Mouse (Mus musculus): Measurements from ENCODE around the gene Pofut1. TPM values are rescaled to one million over a fixed set of nuclear protein-coding genes. Genes with fewer than 3 reads are reported as not detected.
A peak's percentile ranks its signal among the peaks of the same experiment; 100 is the strongest.

The Pofut1 gene
- polyA plus RNA-seq, 1 experiment, result 27.5 TPM

DNA sequence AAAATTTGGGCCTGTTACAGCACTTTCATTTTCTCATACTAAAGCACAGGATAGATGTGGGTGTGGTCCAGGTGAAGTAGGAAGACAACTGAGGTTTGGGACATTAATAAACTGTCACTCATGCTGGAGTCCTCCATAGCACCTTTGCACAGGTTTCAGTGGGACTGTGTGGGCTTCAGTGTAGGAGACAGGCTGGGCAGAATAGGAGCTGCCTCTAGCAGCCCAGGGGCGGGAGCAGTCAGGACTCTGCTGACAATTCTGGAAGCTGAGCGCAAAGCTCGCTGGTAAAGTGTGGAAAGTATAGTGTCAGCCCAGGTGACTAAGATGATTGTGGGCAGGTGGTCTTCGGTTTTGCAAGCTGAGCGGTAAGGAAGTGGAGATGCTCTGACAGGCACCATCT lies 59.8 kb downstream of the Pofut1 start:
- Histone ChIP-seq H3K4me1 (ENCODE audit: control insufficient read depth, insufficient read depth, low read length) (peaks cover 25% of the 10 kb centered on the region), H3K27ac (ENCODE audit: insufficient read depth, low read depth, low read length) (no peak overlapping the region), H3K4me3 (ENCODE audit: insufficient read depth, low read length) (no peak overlapping the region)
- no peak for TF ChIP-seq POLR2A (IDR thresholded peaks at IDR 0.05; ENCODE audit: borderline replicate concordance, low read depth, low read length)
- no peak for TF ChIP-seq CTCF (IDR thresholded peaks at IDR 0.05; ENCODE audit: low read depth, low read length)

DNA sequence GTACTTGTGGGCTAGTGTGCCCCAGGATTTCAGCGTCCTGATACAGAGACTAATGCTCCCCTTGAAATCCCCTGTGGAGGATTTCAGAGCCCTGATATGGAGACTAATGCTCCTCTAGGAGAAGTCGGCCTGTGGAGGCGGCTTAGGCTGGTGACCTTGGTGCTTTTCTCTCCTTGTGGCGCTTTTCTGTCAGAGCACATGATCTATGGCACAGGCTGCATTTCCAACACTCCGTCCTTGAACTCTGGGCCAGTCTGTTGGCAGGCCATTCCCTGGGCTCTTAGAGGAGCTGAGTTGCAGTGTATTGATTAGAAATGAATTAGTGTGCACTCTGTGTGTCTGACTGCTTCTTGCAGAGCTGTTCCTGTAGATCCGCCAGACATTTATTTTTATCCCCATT lies 63.9 kb downstream of the Pofut1 start:
- no peaks in the 10 kb centered on the region for H3K4me1 ChIP-seq (ENCODE audit: control insufficient read depth, insufficient read depth, low read length)
- H3K4me3 ChIP-seq (ENCODE audit: insufficient read depth, low read length), result no peak overlapping the region
- TF ChIP-seq CTCF (IDR thresholded peaks at IDR 0.05; ENCODE audit: low read depth, low read length), result no peak
- TF ChIP-seq POLR2A (IDR thresholded peaks at IDR 0.05; ENCODE audit: borderline replicate concordance, low read depth, low read length), result no peak
- no peak overlapping the region for H3K27ac ChIP-seq (ENCODE audit: insufficient read depth, low read depth, low read length)

DNA sequence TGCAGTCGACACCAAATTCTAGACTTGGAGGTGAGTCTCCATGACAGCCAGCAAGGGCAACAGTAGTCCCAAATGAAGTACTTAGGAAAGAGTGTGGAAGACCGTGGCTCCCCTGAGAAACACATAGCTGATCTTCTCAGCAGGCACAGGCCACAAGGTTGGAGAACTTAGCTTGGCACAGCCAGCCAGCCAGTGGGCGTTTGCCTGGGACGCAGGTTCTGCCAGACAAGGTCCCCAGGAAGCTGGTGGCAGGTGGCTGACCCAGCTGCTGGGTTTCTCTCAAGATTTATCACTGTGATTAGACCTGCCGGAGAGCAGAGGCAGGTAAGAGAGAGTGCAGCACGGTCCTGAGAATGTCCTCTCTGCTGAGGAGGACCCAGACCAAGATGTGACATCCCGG lies 67.3 kb downstream of the Pofut1 start:
- no peak overlapping the region for H3K4me3 ChIP-seq (ENCODE audit: insufficient read depth, low read length)
- no peak overlapping the region for H3K27ac ChIP-seq (ENCODE audit: insufficient read depth, low read depth, low read length)
- H3K4me1 ChIP-seq (ENCODE audit: control insufficient read depth, insufficient read depth, low read length), result peaks cover 3% of the 10 kb centered on the region; the same call in 1 of the 2 replicates
- TF ChIP-seq POLR2A (IDR thresholded peaks at IDR 0.05; ENCODE audit: borderline replicate concordance, low read depth, low read length) (no peak), CTCF (IDR thresholded peaks at IDR 0.05; ENCODE audit: low read depth, low read length) (no peak)

DNA sequence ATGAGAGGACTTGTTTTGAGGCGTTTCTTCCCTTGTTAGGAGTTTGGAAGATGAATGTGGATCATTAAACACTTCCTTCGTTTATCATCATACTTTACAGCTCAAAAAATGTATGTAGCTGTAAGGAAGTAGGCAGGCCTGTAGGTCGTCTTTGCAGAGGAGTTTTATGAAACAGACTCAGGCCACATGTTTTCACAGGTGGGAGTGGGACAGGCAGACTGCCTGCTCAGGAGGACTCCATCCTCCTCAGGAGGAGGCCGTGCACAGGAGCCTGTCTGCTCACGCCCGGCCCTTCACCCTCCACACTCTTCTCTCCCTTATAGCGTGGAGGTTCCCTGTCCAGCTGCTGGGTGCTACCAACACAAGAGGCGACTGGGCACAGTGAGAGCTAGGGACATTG lies 67.8 kb downstream of the Pofut1 start:
- Histone ChIP-seq H3K4me3 (ENCODE audit: insufficient read depth, low read length) (no peak overlapping the region), H3K4me1 (ENCODE audit: control insufficient read depth, insufficient read depth, low read length) (peaks cover 3% of the 10 kb centered on the region; the same call in 1 of the 2 replicates), H3K27ac (ENCODE audit: insufficient read depth, low read depth, low read length) (no peak overlapping the region)
- TF ChIP-seq POLR2A (IDR thresholded peaks at IDR 0.05; ENCODE audit: borderline replicate concordance, low read depth, low read length) (no peak), CTCF (IDR thresholded peaks at IDR 0.05; ENCODE audit: low read depth, low read length) (no peak)

DNA sequence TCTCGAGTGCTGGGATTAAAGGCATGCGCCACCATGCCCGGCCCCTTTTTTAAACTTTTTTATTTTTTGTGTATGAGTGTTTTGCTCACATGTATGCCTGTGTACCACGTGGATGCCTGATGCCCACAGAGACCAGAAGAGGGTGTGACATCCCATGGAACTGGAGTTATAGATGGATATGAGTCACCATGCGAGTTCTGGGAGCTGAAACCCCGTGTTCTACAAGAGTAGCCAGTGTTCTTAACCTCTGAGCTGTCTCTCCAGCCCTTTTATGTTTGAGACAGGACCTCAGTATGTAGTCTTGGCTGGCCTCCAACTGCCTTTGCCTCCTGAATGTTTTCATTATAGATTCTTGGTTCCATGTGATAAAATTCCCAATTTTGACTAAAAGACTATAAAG lies 68.9 kb downstream of the Pofut1 start:
- no peak overlapping the region for H3K4me3 ChIP-seq (ENCODE audit: insufficient read depth, low read length)
- H3K4me1 ChIP-seq (ENCODE audit: control insufficient read depth, insufficient read depth, low read length), result peaks cover 3% of the 10 kb centered on the region; the same call in 1 of the 2 replicates
- TF ChIP-seq POLR2A (IDR thresholded peaks at IDR 0.05; ENCODE audit: borderline replicate concordance, low read depth, low read length) (no peak), CTCF (IDR thresholded peaks at IDR 0.05; ENCODE audit: low read depth, low read length) (no peak)
- no peak overlapping the region for H3K27ac ChIP-seq (ENCODE audit: insufficient read depth, low read depth, low read length)

DNA sequence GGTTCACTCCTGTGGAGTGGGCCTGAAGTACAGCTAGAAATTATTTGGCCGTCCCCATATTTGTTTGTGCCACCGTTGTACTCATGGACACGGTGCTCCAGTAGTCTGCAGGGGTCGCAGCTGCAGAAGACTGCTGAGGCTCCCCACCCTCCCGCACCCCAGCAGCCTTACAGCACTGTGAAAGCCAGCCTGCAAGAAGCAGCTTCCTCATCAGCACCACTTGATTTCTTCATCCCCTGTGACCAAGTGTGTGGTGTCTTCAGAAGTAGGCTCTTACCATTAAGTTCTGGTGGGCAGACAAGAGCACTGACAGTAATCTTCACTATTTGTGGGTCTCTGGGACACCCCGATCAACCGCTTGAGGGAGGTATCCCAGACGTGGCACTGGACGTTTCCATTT lies 71.6 kb downstream of the Pofut1 start:
- H3K4me1 ChIP-seq (ENCODE audit: control insufficient read depth, insufficient read depth, low read length), result peaks cover 3% of the 10 kb centered on the region; the same call in 1 of the 2 replicates
- H3K27ac ChIP-seq (ENCODE audit: insufficient read depth, low read depth, low read length), result no peak overlapping the region
- no peak for TF ChIP-seq CTCF (IDR thresholded peaks at IDR 0.05; ENCODE audit: low read depth, low read length)
- no peak for TF ChIP-seq POLR2A (IDR thresholded peaks at IDR 0.05; ENCODE audit: borderline replicate concordance, low read depth, low read length)
- H3K4me3 ChIP-seq (ENCODE audit: insufficient read depth, low read length), result no peak overlapping the region

DNA sequence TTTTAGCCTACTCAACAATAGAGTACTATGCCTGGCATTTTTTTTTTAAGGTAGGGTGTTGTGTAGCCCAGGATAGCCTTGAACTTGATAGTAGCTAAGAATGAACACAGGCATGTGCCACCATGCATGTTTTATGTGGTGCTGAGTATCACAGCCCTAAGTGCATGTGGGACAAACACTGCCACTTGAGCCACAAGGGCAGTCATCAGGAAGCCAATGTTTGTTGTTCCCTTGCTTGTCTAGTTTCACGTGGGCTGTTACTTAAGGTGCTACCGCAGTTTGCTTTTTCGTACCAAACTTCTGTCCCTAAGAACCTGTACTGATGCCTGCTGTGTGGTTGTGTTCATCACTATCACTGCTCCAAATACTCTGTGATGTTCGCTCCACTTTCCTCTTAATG lies 77.1 kb downstream of the Pofut1 start:
- TF ChIP-seq POLR2A (IDR thresholded peaks at IDR 0.05; ENCODE audit: borderline replicate concordance, low read depth, low read length) (no peak), CTCF (IDR thresholded peaks at IDR 0.05; ENCODE audit: low read depth, low read length) (no peak)
- peak overlapping the region; percentile 97 for H3K27ac ChIP-seq (ENCODE audit: insufficient read depth, low read depth, low read length)
- H3K4me1 ChIP-seq (ENCODE audit: control insufficient read depth, insufficient read depth, low read length), result peaks cover 16% of the 10 kb centered on the region
- H3K4me3 ChIP-seq (ENCODE audit: insufficient read depth, low read length), result no peak overlapping the region

DNA sequence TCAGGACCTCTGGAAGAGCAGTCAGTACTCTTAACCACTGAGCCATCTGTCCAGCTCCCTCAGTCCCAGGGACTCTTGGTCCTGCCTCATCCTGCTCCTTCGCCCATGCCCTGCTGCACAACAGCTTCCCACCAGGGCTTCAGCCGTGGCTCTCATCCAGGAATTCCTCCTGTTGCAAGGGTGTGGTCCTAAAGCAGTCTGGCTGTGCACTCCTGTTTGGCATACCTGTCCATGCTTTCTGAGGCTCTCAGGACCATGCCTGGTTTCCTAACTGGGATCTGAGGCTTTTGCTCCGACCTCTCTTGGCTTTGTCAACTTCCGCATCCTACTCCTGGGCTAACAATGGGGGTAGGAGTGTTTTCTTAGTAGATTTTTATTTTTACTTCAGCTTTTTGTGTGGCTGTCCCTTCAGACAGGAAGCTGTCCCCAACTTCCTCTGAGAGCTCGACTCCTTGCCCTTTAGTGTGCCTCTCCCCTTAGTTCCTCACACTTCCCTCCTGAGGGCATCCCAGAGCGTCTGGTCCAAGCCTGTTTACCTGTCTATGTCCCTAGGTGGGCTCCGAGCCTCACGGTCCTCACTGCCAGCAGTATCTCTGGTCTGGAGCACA lies 77.8 kb downstream of the Pofut1 start:
- H3K27ac ChIP-seq (ENCODE audit: insufficient read depth, low read depth, low read length), result peak overlapping the region; percentile 97
- peak overlapping the region; percentile 49 for H3K4me3 ChIP-seq (ENCODE audit: insufficient read depth, low read length)
- TF ChIP-seq POLR2A (IDR thresholded peaks at IDR 0.05; ENCODE audit: borderline replicate concordance, low read depth, low read length), result no peak
- TF ChIP-seq CTCF (IDR thresholded peaks at IDR 0.05; ENCODE audit: low read depth, low read length), result peak; percentile 36
- peaks cover 16% of the 10 kb centered on the region for H3K4me1 ChIP-seq (ENCODE audit: control insufficient read depth, insufficient read depth, low read length)

Other genes starting within 250 kb of the Pofut1 start
- gene Pdrg1, start 226.1 kb upstream of the Pofut1 start, polyA plus RNA-seq (2012; ENCODE audit: insufficient read depth, insufficient read length, missing spikeins), result 52.8 and 79.8 TPM in 2 replicates
- gene Xkr7, start 209.7 kb upstream of the Pofut1 start, polyA plus RNA-seq (2012; ENCODE audit: insufficient read depth, insufficient read length, missing spikeins), result not detected in 2 replicates
- not detected in 2 replicates for gene Ccm2l, start 175.6 kb upstream of the Pofut1 start, polyA plus RNA-seq (2012; ENCODE audit: insufficient read depth, insufficient read length, missing spikeins)
- 128 and 146 TPM in 2 replicates for gene Hck, start 133.1 kb upstream of the Pofut1 start, polyA plus RNA-seq (2012; ENCODE audit: insufficient read depth, insufficient read length, missing spikeins)
- 68.7 and 73.5 TPM in 2 replicates for gene Tm9sf4, start 80.2 kb upstream of the Pofut1 start, polyA plus RNA-seq (2012; ENCODE audit: insufficient read depth, insufficient read length, missing spikeins)
- gene Tspyl3, start 16.1 kb upstream of the Pofut1 start, polyA plus RNA-seq (2012; ENCODE audit: insufficient read depth, insufficient read length, missing spikeins), result 10.2 and 10.6 TPM in 2 replicates
- gene Plagl2, start 107 bp upstream of the Pofut1 start, polyA plus RNA-seq (2012; ENCODE audit: insufficient read depth, insufficient read length, missing spikeins), result 45.0 and 48.5 TPM in 2 replicates
- gene Kif3b, start 49.9 kb downstream of the Pofut1 start, polyA plus RNA-seq (2012; ENCODE audit: insufficient read depth, insufficient read length, missing spikeins), result 33.0 and 38.6 TPM in 2 replicates
- 31.7 and 36.3 TPM in 2 replicates for gene Asxl1, start 104.3 kb downstream of the Pofut1 start, polyA plus RNA-seq (2012; ENCODE audit: insufficient read depth, insufficient read length, missing spikeins)

Data from bone marrow macrophage, adult 2 months (primary cell).